Mouse (Mus musculus) E14TG2a.4 (cell line): Measurements from ENCODE around the gene Lin52.

Experiments used
- CTCF ChIP-seq: conservative IDR thresholded peaks from 2 replicates; pipeline ENCODE4 v1.5.1; 2014; ENCODE audit warnings: low read length
- NANOG ChIP-seq: IDR thresholded peaks from 2 replicates; pipeline ENCODE4 v1.6.1; 2014; ENCODE audit warnings: borderline replicate concordance, low read length, mixed read lengths
- POU5F1 ChIP-seq: IDR thresholded peaks from 2 replicates; pipeline ENCODE4 v1.6.1; 2014; ENCODE audit warnings: low read length, borderline replicate concordance

DNA sequence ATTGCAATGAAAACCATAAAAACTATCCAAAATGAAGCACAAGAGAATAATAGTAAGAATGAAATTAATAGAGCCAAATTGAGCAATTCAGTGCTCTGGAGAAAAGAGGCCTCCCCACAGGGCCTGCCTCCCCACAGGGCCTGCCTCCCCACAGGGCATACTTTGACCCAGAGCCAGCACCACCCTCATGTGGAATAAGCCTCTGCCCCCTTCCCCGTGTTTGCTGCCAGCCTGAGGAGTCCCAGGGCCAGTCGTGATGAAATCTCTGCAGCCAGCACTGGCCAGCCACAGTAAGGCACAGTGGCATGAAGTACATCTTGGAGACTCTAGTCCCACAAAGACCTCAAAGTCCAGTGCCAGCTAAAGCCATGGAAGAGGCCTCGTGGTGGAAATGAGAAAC, 60.8 kb downstream of the Lin52 start:
- no peak for TF ChIP-seq CTCF
- no peak for TF ChIP-seq POU5F1
- no peak for TF ChIP-seq NANOG
